Mouse (Mus musculus) kidney, adult 2 months (tissue): ENCODE measurements around the gene Spty2d1. TPM values are rescaled to one million over a fixed set of nuclear protein-coding genes. Genes with fewer than 3 reads are reported as not detected.

Experiments used
- DNase-seq: peaks from one replicate; pipeline ENCODE4 v3.0.0; 2021
- H3K27ac ChIP-seq: fragments of 200-500 bp; 2 replicates; pipeline ENCODE4 v1.5.1; 2012; ENCODE audit warnings: low read depth, low read length, control low read depth, inconsistent platforms; ENCODE audit not compliant: insufficient read depth
- H3K27me3 ChIP-seq: fragments of 200-500 bp; replicated peaks from 2 replicates; pipeline ENCODE4 v1.6.1; 2012; ENCODE audit warnings: mild to moderate bottlenecking, moderate library complexity, low read length, inconsistent platforms; ENCODE audit not compliant: control insufficient read depth, insufficient read depth
- H3K36me3 ChIP-seq: fragments of 200-500 bp; 2 replicates; pipeline ENCODE4 v1.6.1; 2012; ENCODE audit warnings: mild to moderate bottlenecking, moderate library complexity, low read length, inconsistent platforms; ENCODE audit not compliant: control insufficient read depth, insufficient read depth
- H3K4me1 ChIP-seq: fragments of 200-500 bp; 2 replicates; pipeline ENCODE4 v1.6.1; 2011; ENCODE audit warnings: low read length; ENCODE audit not compliant: control insufficient read depth, insufficient read depth
- H3K4me3 ChIP-seq: fragments of 200-500 bp; 2 replicates; pipeline ENCODE4 v1.5.1; 2011; ENCODE audit warnings: mild to moderate bottlenecking, low read depth, low read length, control low read depth; ENCODE audit not compliant: insufficient read depth
- CTCF ChIP-seq: fragments of 200-500 bp; conservative IDR thresholded peaks from 2 replicates; pipeline ENCODE4 v1.5.1; 2011; ENCODE audit warnings: low read depth, mild to moderate bottlenecking, control low read depth, low read length, moderate library complexity, mixed read lengths; ENCODE audit not compliant: insufficient read depth, insufficient read length
- POLR2A ChIP-seq: fragments of 200-500 bp; IDR thresholded peaks from one replicate; pipeline ENCODE4 v1.6.1; 2011; ENCODE audit warnings: low read depth, low read length, control low read depth
- WGBS: fragments of 180-500 bp; shearing (Covaris S2); methylation state at CpG from one replicate; pipeline ENCODE4 v1.1.7; 2018; 5-methylcytosine and 5-hydroxymethylcytosine counted together
- polyA plus RNA-seq: library from polyadenylated mRNA; depleted of rRNA; stranded (reverse); fragments of >200 nt; gene quantifications from 2 replicates; pipeline ENCODE4 v1.2.3, GENCODE M21; 2012; rRNA removed

Gene Spty2d1
- polyA plus RNA-seq, result 6.3 and 7.2 TPM in 2 replicates

- H3K4me3 ChIP-seq, result peak within 1 kb of the TSS; percentile 73
- no peaks in the 10 kb centered on the region for H3K36me3 ChIP-seq
- peak; percentile 99 for DNase-seq
- peaks cover 9% of the 10 kb centered on the region for H3K4me1 ChIP-seq
- no peaks in the 10 kb centered on the region for H3K27me3 ChIP-seq
- peak within 1 kb of the TSS; percentile 66 for H3K27ac ChIP-seq
- 0 out of 2 replicates have a peak, but pooled peaks have one; percentile 17 for TF ChIP-seq CTCF
- TF ChIP-seq POLR2A, result peak; percentile 72
- under 1% methylated on average over 57 of the region's 57 CpGs for WGBS
These were observed at the start of gene Spty2d1 for GRCm38 (mm10) chr7:47008168-47008993. Gene Spty2d1, minus strand, starts transcription at chr7:47008411.

DNA sequence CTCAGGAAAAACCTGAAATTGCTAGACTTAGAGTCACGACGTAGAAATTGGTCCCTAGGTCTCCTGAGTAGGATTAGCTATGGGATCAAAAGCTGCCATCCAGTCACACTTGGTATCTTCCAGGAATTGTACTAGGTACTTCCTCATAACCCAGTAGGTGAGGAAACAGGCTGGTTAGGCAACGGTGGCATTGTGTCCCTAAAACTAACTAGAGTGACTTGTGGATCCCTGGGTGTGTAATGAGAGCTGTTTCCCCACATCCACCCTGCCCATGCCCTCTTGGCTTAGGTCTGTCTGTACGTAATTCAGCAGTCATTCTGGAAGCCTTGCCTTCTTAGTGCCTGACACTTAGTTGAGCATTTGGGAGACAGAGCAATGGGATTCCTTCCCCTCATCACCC lies 48.1 kb upstream of the Spty2d1 start:
- H3K4me1 ChIP-seq, result peaks cover 17% of the 10 kb centered on the region
- H3K36me3 ChIP-seq, result no peaks in the 10 kb centered on the region
- WGBS, result 84% methylated on average over 4 of the region's 4 CpGs
- no peak for DNase-seq
- H3K27me3 ChIP-seq, result no peaks in the 10 kb centered on the region
- TF ChIP-seq CTCF, result no peak
- no peak for TF ChIP-seq POLR2A
- no peak overlapping the region for H3K4me3 ChIP-seq
- H3K27ac ChIP-seq, result no peak overlapping the region

DNA sequence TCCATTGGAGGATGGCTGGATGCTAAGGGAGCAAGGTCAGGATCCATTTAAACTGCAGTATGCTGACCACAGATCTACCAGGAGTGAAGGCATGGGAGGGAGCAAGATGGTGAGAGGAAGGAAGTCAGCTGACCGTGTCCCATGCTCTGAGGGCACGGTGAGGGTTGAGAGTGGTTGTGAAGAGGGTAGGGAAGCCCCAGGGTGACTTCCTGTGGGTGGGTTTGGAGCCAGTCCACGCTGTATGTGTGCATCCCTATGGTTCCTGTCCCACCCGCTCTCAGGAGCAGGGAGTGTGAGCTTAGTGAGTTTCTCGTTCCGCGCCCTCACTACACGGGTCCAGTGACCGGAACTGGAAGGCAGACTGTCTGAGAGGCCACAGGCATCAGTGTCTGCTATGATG lies 47.5 kb upstream of the Spty2d1 start:
- DNase-seq, result peak; percentile 47
- no peaks in the 10 kb centered on the region for H3K36me3 ChIP-seq
- 65% methylated on average over 9 of the region's 9 CpGs for WGBS
- H3K27ac ChIP-seq, result no peak overlapping the region
- TF ChIP-seq CTCF, result no peak
- TF ChIP-seq POLR2A, result no peak
- no peak overlapping the region for H3K4me3 ChIP-seq
- peaks cover 21% of the 10 kb centered on the region for H3K4me1 ChIP-seq
- H3K27me3 ChIP-seq, result no peaks in the 10 kb centered on the region

DNA sequence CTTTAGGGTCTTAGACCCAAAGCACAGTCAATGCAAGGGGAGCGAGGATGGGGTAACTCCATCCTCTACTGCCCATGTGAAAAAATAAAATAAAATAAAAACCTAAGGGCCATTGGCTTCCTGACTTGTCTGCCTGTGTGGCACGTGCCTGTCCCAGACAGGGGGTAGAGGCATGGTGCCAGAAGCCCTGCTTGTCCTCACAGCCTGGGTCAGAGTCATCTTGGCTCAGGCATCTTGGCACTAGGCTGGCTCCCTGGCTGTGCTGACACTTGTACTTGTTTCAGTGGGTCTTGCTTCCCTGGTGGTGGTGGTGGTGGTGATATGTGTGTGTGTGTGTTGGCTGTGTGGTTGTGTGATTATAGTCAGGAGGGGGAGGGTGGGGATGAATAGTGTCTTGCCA lies 46.5 kb upstream of the Spty2d1 start:
- H3K27me3 ChIP-seq, result no peaks in the 10 kb centered on the region
- WGBS, result 38% methylated on average over 2 of the region's 2 CpGs
- no peak overlapping the region for H3K4me3 ChIP-seq
- TF ChIP-seq CTCF (no peak), POLR2A (no peak)
- peak; percentile 95 for DNase-seq
- H3K36me3 ChIP-seq, result no peaks in the 10 kb centered on the region
- peaks cover 21% of the 10 kb centered on the region for H3K4me1 ChIP-seq
- peak overlapping the region; percentile 29; the same call in 1 of the 2 replicates for H3K27ac ChIP-seq

DNA sequence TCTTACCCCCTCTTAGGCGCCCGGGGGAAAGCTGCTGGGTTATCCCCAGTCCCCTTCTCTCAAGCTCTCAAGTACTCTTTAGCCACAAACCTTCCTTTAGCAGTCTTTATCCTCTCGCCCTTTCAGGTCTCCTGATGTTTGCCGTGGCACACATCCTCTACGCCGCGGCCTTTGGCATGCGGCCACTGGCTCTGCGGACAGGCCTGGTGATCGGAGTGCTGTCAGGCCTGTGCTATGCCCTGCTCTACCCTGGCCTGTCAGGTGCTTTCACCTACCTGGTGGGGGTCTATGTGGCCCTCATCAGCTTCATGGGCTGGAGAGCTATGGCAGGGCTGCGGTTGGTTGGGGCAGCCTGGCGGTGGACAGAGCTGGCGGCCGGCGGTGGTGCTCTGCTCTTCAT lies 45.1 kb upstream of the Spty2d1 start:
- DNase-seq, result peak; percentile 73
- Histone ChIP-seq H3K27me3 (no peaks in the 10 kb centered on the region), H3K27ac (no peak overlapping the region), H3K4me3 (no peak overlapping the region), H3K4me1 (peaks cover 21% of the 10 kb centered on the region), H3K36me3 (no peaks in the 10 kb centered on the region)
- TF ChIP-seq CTCF (no peak), POLR2A (no peak)
- WGBS, result 78% methylated on average over 15 of the region's 15 CpGs

DNA sequence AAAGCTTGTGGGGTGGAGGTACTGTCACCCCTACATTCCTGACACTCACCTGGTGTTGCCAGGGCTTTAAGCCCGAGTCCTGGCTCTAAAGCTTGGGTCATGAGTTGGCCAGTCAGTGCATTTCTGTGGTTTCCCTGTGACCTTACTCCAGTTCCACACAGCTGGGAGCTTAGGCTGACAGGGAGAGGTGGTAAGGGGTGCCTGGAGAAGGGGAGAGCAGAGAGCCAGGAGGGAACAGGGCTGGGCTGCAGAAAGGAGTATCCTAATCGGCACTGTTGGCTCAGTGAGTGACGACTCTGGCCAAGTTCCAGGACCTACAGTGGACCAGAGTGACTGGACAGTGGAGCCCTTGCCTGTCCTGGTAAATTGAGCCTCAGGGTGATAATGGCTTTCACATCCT lies 44.1 kb upstream of the Spty2d1 start:
- H3K4me1 ChIP-seq, result peaks cover 21% of the 10 kb centered on the region
- peak overlapping the region; percentile 17; the same call in 1 of the 2 replicates for H3K27ac ChIP-seq
- no peak overlapping the region for H3K4me3 ChIP-seq
- no peaks in the 10 kb centered on the region for H3K36me3 ChIP-seq
- 6% methylated on average over 3 of the region's 3 CpGs for WGBS
- peak; percentile 74 for DNase-seq
- H3K27me3 ChIP-seq, result no peaks in the 10 kb centered on the region
- TF ChIP-seq POLR2A (no peak), CTCF (no peak)

DNA sequence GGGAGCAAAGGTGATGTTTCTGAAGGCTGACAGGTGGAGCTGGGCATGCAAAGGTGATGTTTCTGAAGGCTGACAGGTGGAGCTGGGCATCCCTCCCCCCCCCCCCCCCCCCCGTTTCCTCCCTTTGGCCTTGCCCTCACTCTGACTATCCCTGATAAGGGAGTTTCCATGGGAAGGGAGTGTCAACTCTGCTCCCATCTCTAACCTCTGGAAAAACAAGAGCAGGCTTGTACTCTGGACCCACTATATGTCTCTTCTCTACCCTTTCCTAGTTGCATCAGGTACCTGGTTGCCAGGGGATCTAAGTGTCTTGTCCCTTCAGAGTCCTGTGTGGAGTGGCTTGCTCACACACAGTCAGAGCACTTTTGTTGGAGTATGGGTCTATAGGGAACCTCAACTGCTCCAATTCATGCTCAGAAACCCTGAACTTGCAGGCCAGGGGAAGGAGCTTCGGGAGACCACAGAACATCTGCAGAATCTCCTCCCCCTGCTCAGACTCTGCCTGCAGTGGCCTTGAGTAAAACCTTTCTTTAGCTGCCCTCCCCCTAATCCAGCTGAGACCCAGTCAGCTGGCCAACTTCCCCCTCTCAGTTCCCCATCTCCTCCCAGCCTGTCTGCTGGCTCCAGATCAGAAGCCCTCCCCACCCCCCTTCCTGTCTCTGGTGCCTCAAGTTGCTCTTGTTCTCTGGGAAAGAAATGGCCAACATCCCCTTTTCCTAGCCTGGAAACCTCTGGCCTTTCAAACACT lies 43.4 kb upstream of the Spty2d1 start:
- peak; percentile 75 for DNase-seq
- Histone ChIP-seq H3K36me3 (no peaks in the 10 kb centered on the region), H3K27me3 (no peaks in the 10 kb centered on the region), H3K4me3 (peak overlapping the region; percentile 79; the same call in 1 of the 2 replicates), H3K4me1 (peaks cover 21% of the 10 kb centered on the region), H3K27ac (peak overlapping the region; percentile 94; the same call in 1 of the 2 replicates)
- no peak for TF ChIP-seq CTCF
- TF ChIP-seq POLR2A, result no peak
- WGBS, result 18% methylated on average over 2 of the region's 2 CpGs
